ENCODE assay signal across 8 mouse cellular contexts in genomic region chr2:38352321-38353007, GRCm38 (mm10). TPM values are rescaled to one million over a fixed set of nuclear protein-coding genes. Genes with fewer than 3 reads are reported as not detected.
DNase-seq lines count a peak whose midpoint lies in the region; ATAC-seq and TF ChIP-seq lines count a peak whose summit lies in the region.

No protein-coding gene starts in this region.

- no peak overlapping the region for H3K9ac ChIP-seq in lung, embryonic 15.5 days
- peak overlapping the region; percentile 100 for H3K9ac ChIP-seq in forebrain, embryonic 13.5 days
- peak overlapping the region; percentile 85 for H3K9ac ChIP-seq in limb, embryonic 13.5 days

- peak overlapping the region; percentile 75; the same call in 1 of the 2 replicates for H3K4me2 ChIP-seq in lung, embryonic 15.5 days
- peak overlapping the region; percentile 93 for H3K4me2 ChIP-seq in forebrain, embryonic 13.5 days
- H3K4me2 ChIP-seq in limb, embryonic 13.5 days (replicated peaks), result peak overlapping the region; percentile 82

- no peaks in the 10 kb centered on the region for H3K9me3 ChIP-seq in lung, embryonic 15.5 days
- H3K9me3 ChIP-seq in forebrain, embryonic 13.5 days (replicated peaks), result no peaks in the 10 kb centered on the region
- no peaks in the 10 kb centered on the region for H3K9me3 ChIP-seq in limb, embryonic 13.5 days

- H3K27me3 ChIP-seq in lung, embryonic 15.5 days, result peaks cover 100% of the 10 kb centered on the region
- H3K27me3 ChIP-seq in forebrain, embryonic 13.5 days, result peaks cover 19% of the 10 kb centered on the region
- peaks cover 76% of the 10 kb centered on the region for H3K27me3 ChIP-seq in limb, embryonic 13.5 days
- H3K27me3 ChIP-seq in small intestine, adult 2 months (ENCODE audit: control insufficient read depth, insufficient read depth, low read length), result peaks cover 99% of the 10 kb centered on the region

- no peak for TF ChIP-seq POLR2A in small intestine, adult 2 months (IDR thresholded peaks at IDR 0.05; ENCODE audit: low read depth, low read length)

- DNase-seq in lung, adult 18-20 months, result no peak
- DNase-seq in left cerebral cortex, adult 9 months (ENCODE audit: low spot score in 2 of 2), result no peak
- no peak for DNase-seq in cerebellum, postnatal 36 days
- no peak for DNase-seq in thymus, adult 18-20 months

- no peak overlapping the region for H3K4me3 ChIP-seq in lung, embryonic 15.5 days
- peak overlapping the region; percentile 91 for H3K4me3 ChIP-seq in forebrain, embryonic 13.5 days
- H3K4me3 ChIP-seq in limb, embryonic 13.5 days, result peak overlapping the region; percentile 70
- 0 out of 2 replicates have a peak overlapping the region, but pooled peaks have one; percentile 53 for H3K4me3 ChIP-seq in small intestine, adult 2 months (ENCODE audit: low read depth, low read length)

- H3K27ac ChIP-seq in lung, embryonic 15.5 days, result no peak overlapping the region
- H3K27ac ChIP-seq in forebrain, embryonic 13.5 days, result peak overlapping the region; percentile 99
- peak overlapping the region; percentile 28; the same call in 1 of the 2 replicates for H3K27ac ChIP-seq in limb, embryonic 13.5 days
- no peak overlapping the region for H3K27ac ChIP-seq in small intestine, adult 2 months (ENCODE audit: insufficient read depth, low read depth, low read length)

- H3K4me1 ChIP-seq in lung, embryonic 15.5 days, result peaks cover 36% of the 10 kb centered on the region
- H3K4me1 ChIP-seq in forebrain, embryonic 13.5 days, result peaks cover 75% of the 10 kb centered on the region
- peaks cover 77% of the 10 kb centered on the region for H3K4me1 ChIP-seq in limb, embryonic 13.5 days
- peaks cover 15% of the 10 kb centered on the region for H3K4me1 ChIP-seq in small intestine, adult 2 months (ENCODE audit: control insufficient read depth, insufficient read depth, insufficient read length, low read length)

- 3% methylated on average over 21 of the region's 21 CpGs for WGBS in lung, embryonic 15.5 days
- WGBS in forebrain, embryonic 13.5 days, result under 1% methylated on average over 21 of the region's 21 CpGs
- 3% methylated on average over 21 of the region's 21 CpGs for WGBS in limb, embryonic 13.5 days
- WGBS in small intestine, adult 2 months, result 6% methylated on average over 21 of the region's 21 CpGs

- ATAC-seq in lung, embryonic 15.5 days (ENCODE audit: borderline replicate concordance, extremely low read depth, low FRiP score, low TSS enrichment), result no peak
- ATAC-seq in forebrain, embryonic 13.5 days, result no peak
- ATAC-seq in limb, embryonic 13.5 days (ENCODE audit: low FRiP score, low read depth), result no peak

- H3K36me3 ChIP-seq in lung, embryonic 15.5 days, result no peaks in the 10 kb centered on the region
- H3K36me3 ChIP-seq in forebrain, embryonic 13.5 days (ENCODE audit: poor library complexity, severe bottlenecking), result peaks cover 24% of the 10 kb centered on the region
- no peaks in the 10 kb centered on the region for H3K36me3 ChIP-seq in limb, embryonic 13.5 days
- H3K36me3 ChIP-seq in small intestine, adult 2 months (ENCODE audit: control insufficient read depth, insufficient read depth, low read length), result no peaks in the 10 kb centered on the region

- TF ChIP-seq CTCF in small intestine, adult 2 months (IDR thresholded peaks at IDR 0.05; ENCODE audit: extremely low read depth, insufficient read length, insufficient replicate concordance, low read depth, low read length), result no peak

RNA-seq across cellular contexts. Expression of gene Lhx2, which starts 13.4 kb away (rescaled TPM):
- 0.05 TPM in 1 of 2 replicates, not detected in the other for polyA plus RNA-seq in lung, embryonic 15.5 days (2015; fragmentation: Nextera tagmentation; extraction: Ambion mirVana)
- polyA plus RNA-seq in forebrain, embryonic 13.5 days (2015; fragmentation: Nextera tagmentation; extraction: Ambion mirVana), result 153 and 167 TPM in 2 replicates
- 15.4 and 17.4 TPM in 2 replicates for polyA plus RNA-seq in limb, embryonic 13.5 days (2015; fragmentation: Nextera tagmentation; extraction: Ambion mirVana)
- 0.05 and 0.08 TPM in 2 replicates for polyA plus RNA-seq in small intestine, adult 2 months (2012; rRNA removed)

Comparison
In these comparisons a context has a peak if more than half of its experiments do, and no peak if none do; other contexts are left out.
1. H3K27ac ChIP-seq: peak in forebrain, embryonic 13.5 days (single experiment) and limb, embryonic 13.5 days (single experiment); none in lung, embryonic 15.5 days (single experiment) and small intestine, adult 2 months (single experiment).
2. RNA of gene Lhx2, which starts 13.4 kb away (polyA plus RNA-seq): 153 to 167 TPM in forebrain, embryonic 13.5 days and 15.4 to 17.4 TPM in limb, embryonic 13.5 days; 0.05 TPM in lung, embryonic 15.5 days and 0.05 to 0.08 TPM in small intestine, adult 2 months; every median in the first group is over 10 times any median in the second.
3. Peak in every context shown above with its lines, with median percentiles within 50 percentile points of each other: H3K4me2 ChIP-seq.